Mouse (Mus musculus) testis, adult 2 months (tissue): Measurements from ENCODE around the gene Tars2.

ENCODE experiments used
- CTCF ChIP-seq: fragments of 200-500 bp; IDR thresholded peaks from 2 replicates; pipeline ENCODE4 v1.5.1; 2012; ENCODE audit warnings: low read depth, mild to moderate bottlenecking, inconsistent platforms, low read length, moderate library complexity; ENCODE audit not compliant: control insufficient read depth, insufficient read depth, insufficient replicate concordance
- POLR2A ChIP-seq: fragments of 200-500 bp; IDR thresholded peaks from 2 replicates; pipeline ENCODE4 v1.6.1; 2012; ENCODE audit warnings: low read depth, mild to moderate bottlenecking, inconsistent platforms, low read length, moderate library complexity; ENCODE audit not compliant: control insufficient read depth

GRCm38 (mm10) chr3:95771985-95772384 lies 12.0 kb upstream of the Tars2 start:
- TF ChIP-seq POLR2A (no peak), CTCF (no peak)
